Mouse (Mus musculus) heart, embryonic 11.5 days (tissue): ENCODE results near the gene Hoxa7. TPM values are rescaled to one million over a fixed set of nuclear protein-coding genes. Genes with fewer than 3 reads are reported as not detected.

Experiments
- ATAC-seq: fragments of 200-750 bp; cut with Nextera tagmentation; replicated peaks from 2 replicates; pipeline ENCODE4 v1.8.0; 2017; ENCODE audit warnings: moderate library complexity; ENCODE audit not compliant: insufficient number of reproducible peaks, low FRiP score, low TSS enrichment
- H3K27ac ChIP-seq: fragments of 300-500 bp; sonication (generic); 2 replicates; pipeline ENCODE4 v1.5.1; 2014; ENCODE audit warnings: mild to moderate bottlenecking, low read depth, low read length
- H3K27me3 ChIP-seq: fragments of 300-500 bp; sonication (generic); 2 replicates; pipeline ENCODE4 v1.6.1; 2014; ENCODE audit warnings: mild to moderate bottlenecking, low read length, mixed read lengths; ENCODE audit not compliant: control insufficient read depth, insufficient read depth
- H3K36me3 ChIP-seq: fragments of 300-500 bp; sonication (generic); 2 replicates; pipeline ENCODE4 v1.6.1; 2014; ENCODE audit warnings: mild to moderate bottlenecking, low read length, moderate library complexity, mixed read lengths; ENCODE audit not compliant: control insufficient read depth, insufficient read depth
- H3K4me1 ChIP-seq: fragments of 300-500 bp; sonication (generic); 2 replicates; pipeline ENCODE4 v1.6.1; 2014; ENCODE audit warnings: low read length; ENCODE audit not compliant: control insufficient read depth, insufficient read depth
- H3K4me2 ChIP-seq: fragments of 300-500 bp; sonication (generic); 2 replicates; pipeline ENCODE4 v1.6.1; 2014; ENCODE audit warnings: mild to moderate bottlenecking, moderate library complexity
- H3K4me3 ChIP-seq: fragments of 300-500 bp; sonication (generic); 2 replicates; pipeline ENCODE4 v1.5.1; 2014; ENCODE audit warnings: low read depth, low read length
- H3K9ac ChIP-seq: fragments of 300-500 bp; sonication (generic); 2 replicates; pipeline ENCODE4 v1.6.1; 2014; ENCODE audit warnings: mild to moderate bottlenecking, low read depth, low read length, moderate library complexity
- H3K9me3 ChIP-seq: fragments of 300-500 bp; sonication (generic); replicated peaks from 2 replicates; pipeline ENCODE4 v1.6.1; 2016; ENCODE audit warnings: low read length; ENCODE audit not compliant: control insufficient read depth
- WGBS: fragments of 180-500 bp; shearing (Covaris S2); extraction: QIAGEN DNeasy Blood & Tissue Kit; methylation state at CpG from one replicate; pipeline ENCODE4 v1.1.7; 2014; ENCODE audit not compliant: insufficient replicate concordance; 5-methylcytosine and 5-hydroxymethylcytosine counted together
- polyA plus RNA-seq: library from polyadenylated mRNA; unstranded; fragments of >200 nt; fragmentation: Nextera tagmentation; extraction: Ambion mirVana; gene quantifications from 2 replicates; pipeline ENCODE4 v1.2.1, GENCODE M21; 2014

The Hoxa7 gene
- polyA plus RNA-seq, 1 experiment from 2014 or later, result 0.49 TPM

GRCm38 (mm10) chr6:52231885-52232567, 10.4 kb upstream of the Hoxa7 start:
- ATAC-seq, result no peak
- 0 out of 2 replicates have a peak, but pooled peaks cover 3% of the 10 kb centered on the region for H3K4me1 ChIP-seq
- H3K9me3 ChIP-seq, result no peaks in the 10 kb centered on the region
- H3K9ac ChIP-seq, result no peak overlapping the region
- peaks cover 95% of the 10 kb centered on the region for H3K27me3 ChIP-seq
- no peak overlapping the region for H3K27ac ChIP-seq
- 1% methylated on average over 18 of the region's 18 CpGs for WGBS
- H3K4me3 ChIP-seq, result no peak overlapping the region
- H3K36me3 ChIP-seq, result no peaks in the 10 kb centered on the region
- no peak overlapping the region for H3K4me2 ChIP-seq

GRCm38 (mm10) chr6:52230516-52231165, 9.0 kb upstream of the Hoxa7 start, which contains the start of gene Hoxa9:
TSS of gene Hoxa9 (minus strand) at chr6:52231089.
- peaks cover 95% of the 10 kb centered on the region for H3K27me3 ChIP-seq

GRCm38 (mm10) chr6:52229558-52230416, 8.1 kb upstream of the Hoxa7 start:
- Histone ChIP-seq H3K27me3 (peaks cover 95% of the 10 kb centered on the region), H3K4me2 (no peak overlapping the region), H3K4me3 (no peak overlapping the region), H3K9me3 (no peaks in the 10 kb centered on the region), H3K9ac (no peak overlapping the region), H3K27ac (no peak overlapping the region), H3K4me1 (peaks cover 8% of the 10 kb centered on the region; the same call in 1 of the 2 replicates), H3K36me3 (no peaks in the 10 kb centered on the region)
- ATAC-seq, result no peak
- 2% methylated on average over 43 of the region's 44 CpGs for WGBS

More at GRCm38 (mm10) chr6:52230516-52231165, 9.0 kb upstream of the Hoxa7 start, which contains the start of gene Hoxa9:
- no peak within 1 kb of the TSS for H3K27ac ChIP-seq
- peak; percentile 26; the same call in 1 of the 2 replicates for ATAC-seq
- no peaks in the 10 kb centered on the region for H3K9me3 ChIP-seq
- no peak within 1 kb of the TSS for H3K4me3 ChIP-seq
- no peak within 1 kb of the TSS for H3K9ac ChIP-seq
- WGBS, result 1% methylated on average over 26 of the region's 36 CpGs
- no peaks in the 10 kb centered on the region for H3K36me3 ChIP-seq
- H3K4me1 ChIP-seq, result peaks cover 7% of the 10 kb centered on the region; the same call in 1 of the 2 replicates
- H3K4me2 ChIP-seq, result no peak within 1 kb of the TSS

- Histone ChIP-seq H3K9ac (no peak overlapping the region), H3K4me1 (peaks cover 5% of the 10 kb centered on the region; the same call in 1 of the 2 replicates), H3K4me3 (no peak overlapping the region), H3K9me3 (no peaks in the 10 kb centered on the region), H3K27me3 (peaks cover 95% of the 10 kb centered on the region), H3K36me3 (no peaks in the 10 kb centered on the region), H3K27ac (no peak overlapping the region), H3K4me2 (no peak overlapping the region)
- under 1% methylated on average over 38 of the region's 38 CpGs for WGBS
- no peak for ATAC-seq
These were observed 7.1 kb upstream of the Hoxa7 start for GRCm38 (mm10) chr6:52228475-52229465.

DNA sequence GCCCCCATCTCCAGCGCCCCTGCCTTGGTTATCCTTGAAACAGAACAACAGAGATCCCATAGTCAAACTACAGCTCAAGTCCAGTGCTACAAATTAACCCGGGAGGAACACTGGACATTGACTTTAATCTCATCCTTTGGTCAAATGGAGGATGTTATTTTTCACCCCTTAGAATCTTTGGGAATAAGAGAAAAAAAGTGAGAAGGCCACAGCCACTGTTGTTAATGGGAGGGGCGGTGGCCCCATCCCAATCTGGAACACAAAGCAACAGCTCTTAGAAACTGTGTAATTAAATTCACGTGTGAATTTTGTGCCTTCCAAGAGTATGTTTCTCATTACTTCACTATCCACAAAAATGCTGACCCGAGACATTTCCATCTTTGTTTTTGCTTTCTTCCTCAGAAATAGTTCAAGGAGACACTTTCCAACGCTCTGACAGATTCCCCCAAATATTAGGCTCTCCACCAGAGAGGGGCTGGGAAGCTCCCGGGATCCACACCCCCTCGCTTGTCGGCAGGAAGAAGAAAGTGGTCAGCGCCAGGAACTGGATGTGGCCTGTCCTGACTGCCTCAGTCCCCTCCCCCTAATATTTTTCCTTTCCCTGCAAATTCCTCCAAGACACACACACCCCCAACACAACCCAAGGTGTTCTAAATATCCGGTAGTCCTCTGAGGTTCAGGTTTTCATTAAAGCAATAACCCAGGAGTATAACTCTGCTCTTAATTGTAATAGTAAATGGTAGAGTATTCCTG, 6.0 kb upstream of the Hoxa7 start:
- Histone ChIP-seq H3K4me1 (peaks cover 5% of the 10 kb centered on the region; the same call in 1 of the 2 replicates), H3K9ac (no peak overlapping the region), H3K36me3 (no peaks in the 10 kb centered on the region), H3K9me3 (no peaks in the 10 kb centered on the region), H3K27me3 (peaks cover 95% of the 10 kb centered on the region), H3K27ac (no peak overlapping the region), H3K4me3 (no peak overlapping the region), H3K4me2 (no peak overlapping the region)
- WGBS, result 4% methylated on average over 11 of the region's 11 CpGs
- no peak for ATAC-seq

GRCm38 (mm10) chr6:52226569-52227257, 5.1 kb upstream of the Hoxa7 start:
- Histone ChIP-seq H3K4me2 (no peak overlapping the region), H3K27me3 (peaks cover 95% of the 10 kb centered on the region), H3K4me1 (peaks cover 5% of the 10 kb centered on the region; the same call in 1 of the 2 replicates), H3K9me3 (no peaks in the 10 kb centered on the region), H3K9ac (no peak overlapping the region), H3K27ac (no peak overlapping the region), H3K4me3 (no peak overlapping the region), H3K36me3 (no peaks in the 10 kb centered on the region)
- ATAC-seq, result no peak
- WGBS, result 2% methylated on average over 26 of the region's 26 CpGs
